Mouse (Mus musculus) adrenal gland, adult 2 months (tissue): ENCODE results near the gene Slc27a1. TPM values are rescaled to one million over a fixed set of nuclear protein-coding genes. Genes with fewer than 3 reads are reported as not detected.

Experiments used
- DNase-seq: peaks from one replicate; pipeline ENCODE4 v3.0.0; 2021
- polyA plus RNA-seq: library from polyadenylated mRNA; depleted of rRNA; stranded (reverse); fragments of >200 nt; gene quantifications from 2 replicates; pipeline ENCODE4 v1.2.3, GENCODE M21; 2012
- total RNA-seq, 2 experiments: library from RNA; stranded (reverse); gene quantifications; 2 replicates each; pipeline ENCODE4 v1.2.3; 2021

Gene Slc27a1
- total and polyA plus RNA-seq, 3 experiments = 195 to 479 (median 212) TPM

DNA sequence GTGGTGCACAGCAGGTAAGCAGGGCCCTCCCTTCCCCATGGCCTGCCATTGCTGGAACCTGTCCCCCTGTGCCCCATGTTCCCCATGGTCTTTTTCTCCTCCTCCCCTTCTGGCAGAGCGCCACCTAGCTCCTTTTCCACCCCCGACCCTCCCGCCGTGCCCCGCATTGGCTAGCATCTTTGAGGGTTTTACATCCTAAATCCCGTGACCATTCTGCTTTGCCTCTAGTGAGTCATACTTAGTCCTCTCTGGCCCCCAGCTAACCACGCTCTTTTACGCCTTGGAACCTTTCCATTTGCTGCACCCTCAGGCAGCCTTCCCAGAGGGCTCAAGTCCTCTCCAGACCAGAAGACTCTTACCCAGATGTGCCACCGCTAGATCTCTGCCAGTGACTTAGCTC, 11.5 kb downstream of the Slc27a1 start:
- no peak for DNase-seq

DNA sequence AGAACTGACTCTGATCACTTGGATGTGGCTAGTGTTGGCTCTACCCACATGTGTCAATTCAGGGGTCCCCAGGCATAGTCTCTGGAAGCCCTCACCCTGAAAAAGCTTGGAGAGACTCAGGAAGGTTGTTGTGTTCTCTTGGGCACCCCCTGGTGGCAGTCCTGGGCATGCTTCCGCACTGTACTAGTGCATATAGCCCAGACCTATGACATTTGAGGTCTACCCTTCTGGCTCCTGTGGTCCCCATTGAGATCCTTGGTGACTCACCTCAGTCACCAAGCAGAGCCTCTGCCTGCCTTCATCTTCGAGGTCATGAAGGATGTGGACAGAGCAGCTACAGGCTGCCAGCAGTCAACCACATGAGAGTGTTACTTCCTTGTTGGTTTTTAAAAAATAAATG, 18.2 kb downstream of the Slc27a1 start:
- peak; percentile 62 for DNase-seq

- DNase-seq = no peak
These were observed 20.1 kb downstream of the Slc27a1 start for GRCm38 (mm10) chr8:71588762-71589161.

DNA sequence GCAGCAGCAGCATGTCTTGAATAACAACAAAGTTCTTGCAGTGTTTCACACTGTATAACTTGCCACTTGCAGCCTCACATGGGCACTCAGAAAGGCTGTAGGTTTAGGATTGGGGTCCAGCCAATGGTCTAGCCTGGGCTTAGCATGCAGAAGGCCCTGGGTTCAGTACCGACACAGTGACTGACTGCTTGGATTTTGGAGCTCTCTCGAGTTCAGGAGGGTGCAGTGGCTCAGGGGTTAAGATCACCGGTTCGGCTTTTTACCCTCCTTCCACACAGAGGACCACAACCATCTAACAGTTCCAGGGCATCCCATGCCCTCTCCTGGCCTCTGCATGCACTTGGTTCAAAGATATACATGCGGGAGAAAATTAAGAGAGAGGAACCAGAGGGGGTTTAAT, 22.3 kb downstream of the Slc27a1 start:
- peak; percentile 31 for DNase-seq

DNA sequence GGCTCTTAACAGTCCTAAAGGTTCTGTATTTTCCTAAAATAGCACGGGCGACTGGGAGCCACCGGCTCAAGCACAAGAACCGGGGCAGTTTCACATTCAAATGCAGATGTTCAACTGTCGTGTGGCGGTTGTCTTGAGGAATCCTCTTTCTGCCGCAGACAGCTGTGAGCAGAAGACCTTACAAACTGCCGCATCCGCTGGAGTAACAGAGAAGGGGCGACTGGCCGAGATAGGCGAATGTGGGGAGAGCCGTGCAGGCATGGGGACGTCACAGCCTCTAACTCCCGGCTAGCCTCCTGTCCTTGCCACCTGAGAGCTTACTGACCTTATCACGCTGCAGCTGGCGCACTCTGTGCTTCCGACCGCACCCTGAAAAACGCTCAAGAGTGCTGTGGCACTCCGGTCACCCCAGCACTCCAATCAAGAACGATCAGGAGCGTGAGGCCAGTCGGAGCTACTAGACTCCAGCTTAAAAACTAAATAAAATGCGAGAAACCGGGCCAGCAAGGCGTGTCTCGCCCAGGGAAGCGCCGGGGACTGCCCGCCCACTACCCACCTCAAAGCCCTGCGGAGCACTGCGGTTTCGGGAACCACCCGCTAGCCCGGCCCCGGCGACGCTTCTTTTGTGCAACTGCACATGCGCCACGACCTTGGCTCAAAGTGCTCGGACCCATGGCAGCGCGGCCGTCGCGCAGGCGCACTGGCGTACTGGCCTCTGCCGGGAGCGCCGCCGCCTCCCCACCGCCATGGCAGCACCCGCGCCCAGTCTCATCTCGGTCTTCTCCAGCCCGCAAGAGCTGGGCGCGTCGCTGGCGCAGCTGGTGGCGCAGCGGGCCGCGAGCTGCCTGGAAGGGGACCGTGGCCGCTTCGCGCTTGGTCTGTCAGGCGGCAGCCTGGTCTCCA, 23.0 kb downstream of the Slc27a1 start, which contains the start of gene Pgls:
Gene Pgls, plus strand, starts transcription at position 706 of the 903 bp plus-strand sequence.
- DNase-seq = peak; percentile 98

DNA sequence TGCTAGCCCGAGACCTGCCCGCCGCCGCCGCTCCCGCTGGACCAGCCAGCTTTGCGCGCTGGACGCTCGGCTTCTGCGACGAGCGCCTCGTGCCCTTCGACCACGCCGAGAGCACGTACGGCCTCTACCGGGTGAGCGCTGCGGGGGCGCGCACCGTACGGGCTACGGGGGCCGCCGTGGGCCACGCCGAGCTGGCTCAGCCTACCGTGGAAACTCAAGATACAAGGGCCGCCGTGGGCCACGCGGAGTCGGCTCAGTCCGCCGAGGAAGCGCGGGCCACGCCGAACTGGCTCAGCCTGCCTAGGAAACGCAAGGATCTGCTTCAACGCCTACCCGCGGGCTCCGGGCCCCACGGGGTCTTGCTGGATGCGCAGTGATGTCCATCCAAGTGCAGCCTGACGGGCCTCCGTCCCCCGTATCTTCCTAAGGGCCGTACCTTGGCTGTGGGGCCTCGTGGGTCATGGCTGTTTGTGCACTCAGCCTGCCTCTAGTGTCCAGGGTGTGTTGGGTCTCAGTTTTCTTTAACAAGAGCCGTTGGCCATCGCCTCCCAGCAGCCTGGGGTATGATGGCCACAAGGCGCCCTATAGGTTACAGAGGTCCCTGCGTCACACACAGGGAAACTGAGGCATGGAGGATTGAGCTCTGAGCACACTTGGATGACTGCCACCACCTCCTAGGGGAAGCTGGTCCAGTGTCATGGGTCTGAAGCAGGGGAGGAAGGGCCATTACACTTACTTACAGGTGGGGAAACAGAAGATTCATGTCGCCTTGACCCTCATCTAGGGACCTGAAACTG, 23.9 kb downstream of the Slc27a1 start:
- DNase-seq = peak; percentile 90

DNA sequence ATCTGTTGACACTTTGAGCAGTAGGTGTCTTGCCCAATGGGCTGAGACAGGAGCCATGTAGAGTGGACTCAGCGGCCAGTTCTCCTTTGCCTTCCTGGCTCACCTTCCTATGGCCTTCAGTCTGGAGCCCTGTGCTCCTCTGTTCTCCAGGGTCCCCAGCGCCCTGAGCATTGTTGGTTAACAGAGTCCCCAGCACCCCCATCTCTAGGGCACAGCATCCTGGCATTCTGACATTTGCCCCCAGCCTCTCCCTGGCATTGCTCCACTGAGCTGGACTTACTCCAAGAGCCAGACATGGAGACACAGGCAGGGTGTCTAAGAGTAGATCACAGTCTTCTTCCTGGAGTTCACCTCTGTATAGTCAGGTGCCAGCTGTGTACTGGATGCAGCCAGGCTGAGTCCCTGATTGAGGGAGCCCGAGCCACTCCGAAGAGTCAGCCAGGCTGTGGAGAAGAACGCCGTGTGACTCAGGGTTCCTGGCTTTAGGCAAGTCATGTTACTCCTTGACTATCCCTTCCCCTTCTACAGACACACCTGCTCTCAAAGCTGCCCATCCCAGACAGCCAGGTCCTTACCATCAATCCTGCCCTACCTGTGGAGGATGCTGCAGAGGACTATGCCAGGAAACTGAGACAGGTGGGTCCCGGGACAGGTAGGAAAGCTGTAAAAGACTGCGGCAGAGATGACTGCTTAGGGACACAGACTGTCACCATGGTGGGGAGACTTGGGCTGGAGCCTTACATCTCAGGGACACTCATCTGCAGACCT, 25.1 kb downstream of the Slc27a1 start:
- DNase-seq = no peak

DNA sequence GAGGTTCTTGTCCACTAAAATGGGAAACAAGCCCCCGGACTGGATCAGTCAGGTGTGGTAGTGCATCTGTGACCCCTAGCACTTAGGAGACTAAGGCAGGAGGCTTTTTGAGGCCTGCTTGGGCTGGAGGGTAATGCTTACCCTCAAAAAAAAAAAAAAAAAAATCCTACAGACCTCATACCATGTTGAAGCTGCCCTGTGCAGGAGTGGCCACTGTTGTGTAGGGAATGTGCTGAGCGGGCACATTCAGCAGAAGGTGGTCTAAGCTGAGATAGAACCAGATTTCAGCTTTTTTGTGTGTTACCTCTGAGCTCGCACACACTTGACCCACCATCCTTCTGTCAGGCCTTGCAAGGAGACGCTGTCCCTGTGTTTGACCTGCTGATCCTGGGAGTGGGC, 25.6 kb downstream of the Slc27a1 start:
- no peak for DNase-seq

GRCm38 (mm10) chr8:71595862-71596261, 27.2 kb downstream of the Slc27a1 start:
- DNase-seq = peak; percentile 91

DNA sequence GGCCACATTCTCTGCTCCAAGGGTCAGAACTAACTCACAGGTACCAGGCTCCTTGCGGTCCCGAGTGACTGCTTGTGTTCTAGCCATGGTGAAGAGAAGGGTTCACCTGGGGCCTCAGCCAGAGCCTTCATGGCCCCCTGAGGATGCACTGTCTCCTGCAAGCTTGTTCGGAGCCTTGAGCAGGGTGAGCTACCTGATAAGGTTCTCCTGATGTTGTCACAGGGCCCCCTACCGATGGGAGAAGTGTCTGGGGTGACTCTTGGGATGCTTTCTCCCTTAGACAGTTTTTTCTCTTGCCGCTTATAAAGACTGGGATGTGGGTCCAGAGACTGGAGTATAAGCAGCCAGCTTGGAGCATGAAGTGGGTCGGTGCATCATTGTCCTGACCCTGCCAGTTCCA, 27.7 kb downstream of the Slc27a1 start:
- no peak for DNase-seq

DNA sequence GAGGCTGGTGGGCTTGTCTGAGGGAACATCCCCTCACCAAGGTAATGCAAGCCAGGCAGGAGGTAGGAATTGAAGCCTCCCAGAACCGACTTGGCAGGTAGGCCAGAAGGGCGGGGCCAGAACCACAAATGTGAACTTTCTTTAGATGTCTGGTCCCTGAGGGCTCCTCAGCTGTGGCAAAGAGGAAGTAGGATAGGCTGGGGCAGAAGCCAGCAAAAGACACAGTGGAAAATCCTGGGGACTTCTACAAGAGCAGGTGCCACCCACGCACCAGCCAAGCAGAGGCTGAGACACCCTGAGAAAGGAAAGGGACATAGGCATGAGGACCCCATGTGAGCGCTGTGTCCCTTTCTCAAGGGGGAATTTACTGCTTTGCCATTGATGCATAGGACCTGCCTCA, 28.1 kb downstream of the Slc27a1 start:
- no peak for DNase-seq

GRCm38 (mm10) chr8:71597451-71597850, 28.8 kb downstream of the Slc27a1 start, which contains the start of gene Fam129c:
Gene Fam129c (plus strand): TSS chr8:71597648.
- DNase-seq = no peak

- DNase-seq = no peak
These were observed 29.7 kb downstream of the Slc27a1 start for GRCm38 (mm10) chr8:71598375-71598774.

DNA sequence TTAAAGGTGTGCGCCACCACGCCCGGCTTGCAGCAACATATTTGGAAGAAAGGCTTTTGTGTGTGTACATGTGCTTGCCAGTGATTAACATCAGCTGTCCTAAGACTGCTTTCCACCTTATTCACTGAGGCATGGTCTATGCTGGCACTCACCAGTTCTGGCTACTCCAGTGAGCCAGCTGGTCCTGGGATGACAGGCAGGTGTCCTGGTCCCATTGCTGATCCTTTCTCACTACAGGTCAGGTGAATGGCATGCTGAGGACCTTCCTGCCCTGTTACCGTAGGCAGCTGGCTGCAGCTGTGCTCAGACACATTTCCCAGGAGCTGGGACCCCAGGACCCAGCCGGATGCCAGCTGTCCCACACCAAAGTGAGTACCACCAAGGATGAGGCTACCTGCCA, 30.2 kb downstream of the Slc27a1 start:
- no peak for DNase-seq

DNA sequence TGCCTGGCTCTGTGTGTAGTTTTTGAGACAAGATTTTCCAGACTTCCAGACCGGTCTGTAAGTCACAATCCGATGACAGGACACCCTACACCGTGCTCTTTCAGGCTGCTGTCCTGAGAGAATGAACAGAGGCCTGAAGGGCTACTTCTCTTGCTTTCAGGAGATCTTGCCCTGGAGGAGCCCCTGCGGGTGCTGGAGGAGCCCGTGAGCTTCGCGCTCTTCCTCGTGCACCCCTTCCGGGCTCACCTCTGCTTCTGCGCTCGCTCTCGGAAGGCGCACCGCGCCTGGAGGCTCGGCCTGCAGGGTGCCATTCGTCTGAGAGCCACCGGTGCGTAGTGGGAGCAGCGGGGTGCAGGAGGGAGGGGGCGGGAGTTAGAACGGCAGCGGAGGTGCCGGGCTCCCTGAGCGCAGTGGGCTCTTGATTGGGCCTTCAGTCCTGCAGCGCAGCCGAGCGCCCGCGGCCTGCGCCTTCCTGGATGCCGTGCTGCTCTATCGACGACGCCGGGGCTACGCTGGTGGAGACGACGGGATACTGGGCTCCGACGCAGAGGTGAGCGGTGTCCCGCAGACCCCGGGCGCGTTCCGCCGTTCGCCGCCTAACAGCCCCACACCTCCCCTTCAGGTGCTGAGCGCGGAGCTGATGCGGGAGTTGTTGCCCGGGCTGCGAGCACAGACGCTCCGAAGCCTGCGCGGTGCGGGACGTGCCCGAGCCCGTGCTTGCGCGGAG, 33.4 kb downstream of the Slc27a1 start:
- no peak for DNase-seq

GRCm38 (mm10) chr8:71602666-71603334, 34.1 kb downstream of the Slc27a1 start:
- peak; percentile 89 for DNase-seq

GRCm38 (mm10) chr8:71604021-71604420, 35.3 kb downstream of the Slc27a1 start:
- DNase-seq = no peak

DNA sequence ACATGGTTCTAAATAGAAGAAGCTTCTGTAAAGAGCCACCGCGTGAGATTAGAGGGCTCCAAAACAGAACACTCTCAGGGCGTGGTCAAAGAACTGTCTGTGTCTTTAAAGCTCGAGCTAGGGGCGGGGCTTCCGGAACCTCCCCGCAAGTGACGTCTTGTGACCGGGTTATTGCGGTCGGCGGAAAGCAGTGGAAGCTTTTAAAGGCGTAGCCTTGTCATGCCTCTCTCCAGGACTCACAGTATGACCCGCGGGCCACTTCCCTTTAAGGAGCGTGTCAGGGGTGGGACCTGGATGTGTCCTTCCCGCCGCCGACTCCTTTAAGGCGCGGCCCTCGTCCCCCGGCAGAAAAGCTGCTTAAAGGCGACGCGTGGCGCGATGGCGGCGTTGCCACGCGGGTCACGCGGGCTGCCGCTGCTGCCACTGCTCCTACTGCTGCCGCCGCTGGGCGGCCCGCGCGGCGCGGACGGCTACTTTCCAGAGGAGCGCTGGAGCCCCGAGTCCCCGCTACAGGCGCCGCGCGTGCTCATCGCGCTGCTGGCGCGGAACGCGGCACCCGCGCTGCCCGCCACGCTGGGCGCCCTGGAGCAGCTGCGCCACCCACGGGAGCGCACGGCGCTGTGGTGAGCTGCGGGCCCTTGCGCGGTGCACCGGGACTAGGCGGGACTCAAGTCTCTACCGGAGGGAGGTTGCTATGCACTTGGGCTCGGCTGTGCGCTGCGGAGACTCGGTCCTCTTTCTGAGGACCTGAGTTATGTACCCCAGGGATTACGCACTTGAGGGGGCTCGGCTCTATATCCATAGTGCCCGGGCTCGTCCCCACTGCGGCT, 42.4 kb downstream of the Slc27a1 start, which contains the start of gene Colgalt1:
Gene Colgalt1, plus strand, starts transcription at position 177 of the 830 bp plus-strand sequence.
- DNase-seq = peak; percentile 98

DNA sequence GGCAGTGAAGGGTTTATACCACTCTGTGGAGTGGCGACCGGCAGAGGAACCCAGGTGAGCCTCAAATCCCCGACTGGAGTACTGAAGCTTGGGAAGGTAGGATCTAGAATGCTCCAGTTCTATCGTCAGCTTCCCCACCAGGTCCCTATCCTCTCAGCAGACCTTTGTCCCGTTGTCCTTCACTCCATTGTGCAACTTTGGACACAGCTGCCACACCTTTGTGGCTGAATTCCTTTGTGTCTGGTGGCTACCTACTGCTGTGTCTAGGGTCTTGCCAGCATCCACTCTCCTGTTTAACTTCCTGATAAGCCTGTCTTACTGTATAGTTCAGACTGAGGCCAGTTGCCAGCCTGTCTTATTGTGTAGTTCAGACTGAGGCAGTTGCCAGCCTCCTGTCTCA, 43.5 kb downstream of the Slc27a1 start:
- no peak for DNase-seq

- DNase-seq = no peak
These were observed 44.7 kb downstream of the Slc27a1 start for GRCm38 (mm10) chr8:71613418-71613817.
